Mouse (Mus musculus) C2C12 (cell line): ENCODE results near the gene Racgap1. TPM values are rescaled to one million over a fixed set of nuclear protein-coding genes. Genes with fewer than 3 reads are reported as not detected.

Source experiments
- H3K27me3 ChIP-seq: one replicate; pipeline ENCODE4 v1.6.1; 2011; ENCODE audit not compliant: control insufficient read depth, insufficient read depth, insufficient read length
- H3K36me3 ChIP-seq: one replicate; pipeline ENCODE4 v1.6.1; 2011; ENCODE audit not compliant: control insufficient read depth, insufficient read depth
- H3K4me3 ChIP-seq: one replicate; pipeline ENCODE4 v1.5.1; 2011; ENCODE audit warnings: mild to moderate bottlenecking, control low read depth; ENCODE audit not compliant: poor library complexity, insufficient read depth, severe bottlenecking
- H3K79me2 ChIP-seq: one replicate; pipeline ENCODE4 v1.6.1; 2011; ENCODE audit not compliant: control insufficient read depth, insufficient read depth
- H3K79me3 ChIP-seq: one replicate; pipeline ENCODE4 v1.6.1; 2011; ENCODE audit warnings: low read depth, control low read depth
- H3ac ChIP-seq: one replicate; pipeline ENCODE3; 2011; ENCODE audit warnings: low read depth; ENCODE audit not compliant: control insufficient read depth, insufficient read length
- CEBPB ChIP-seq: IDR thresholded peaks from one replicate; pipeline ENCODE4 v1.6.1; 2011; ENCODE audit warnings: low read depth, mild to moderate bottlenecking, control low read depth, moderate library complexity
- CTCF ChIP-seq: IDR thresholded peaks from one replicate; pipeline ENCODE4 v1.5.1; 2011; ENCODE audit not compliant: control insufficient read depth, insufficient read depth, insufficient read length
- FOSL1 ChIP-seq: IDR thresholded peaks from one replicate; pipeline ENCODE4 v1.8.0; 2011; ENCODE audit warnings: mild to moderate bottlenecking, low read length; ENCODE audit not compliant: poor library complexity, insufficient read depth, severe bottlenecking
- MAX ChIP-seq: IDR thresholded peaks from one replicate; pipeline ENCODE4 v1.6.1; 2011; ENCODE audit warnings: mild to moderate bottlenecking, control low read depth
- MYOD1 ChIP-seq: IDR thresholded peaks from one replicate; pipeline ENCODE4 v1.6.1; 2011; ENCODE audit warnings: low read depth; ENCODE audit not compliant: control insufficient read depth, insufficient read length
- MYOG ChIP-seq: IDR thresholded peaks from one replicate; pipeline ENCODE4 v1.6.1; 2011; ENCODE audit not compliant: control insufficient read depth, insufficient read length; ENCODE audit errors: extremely low read depth
- USF1 ChIP-seq: IDR thresholded peaks from one replicate; pipeline ENCODE4 v1.6.1; 2011; ENCODE audit warnings: low read depth, mild to moderate bottlenecking, control low read depth, moderate library complexity
- polyA plus RNA-seq: library from polyadenylated mRNA; unstranded; fragments of >200 nt; fragmentation: generic; extraction: Trizol; gene quantifications from one replicate; pipeline ENCODE4 v1.2.1, GENCODE M21; 2012; ENCODE audit warnings: missing spikeins

Racgap1 gene
- polyA plus RNA-seq, 1 experiment = 175 TPM

DNA sequence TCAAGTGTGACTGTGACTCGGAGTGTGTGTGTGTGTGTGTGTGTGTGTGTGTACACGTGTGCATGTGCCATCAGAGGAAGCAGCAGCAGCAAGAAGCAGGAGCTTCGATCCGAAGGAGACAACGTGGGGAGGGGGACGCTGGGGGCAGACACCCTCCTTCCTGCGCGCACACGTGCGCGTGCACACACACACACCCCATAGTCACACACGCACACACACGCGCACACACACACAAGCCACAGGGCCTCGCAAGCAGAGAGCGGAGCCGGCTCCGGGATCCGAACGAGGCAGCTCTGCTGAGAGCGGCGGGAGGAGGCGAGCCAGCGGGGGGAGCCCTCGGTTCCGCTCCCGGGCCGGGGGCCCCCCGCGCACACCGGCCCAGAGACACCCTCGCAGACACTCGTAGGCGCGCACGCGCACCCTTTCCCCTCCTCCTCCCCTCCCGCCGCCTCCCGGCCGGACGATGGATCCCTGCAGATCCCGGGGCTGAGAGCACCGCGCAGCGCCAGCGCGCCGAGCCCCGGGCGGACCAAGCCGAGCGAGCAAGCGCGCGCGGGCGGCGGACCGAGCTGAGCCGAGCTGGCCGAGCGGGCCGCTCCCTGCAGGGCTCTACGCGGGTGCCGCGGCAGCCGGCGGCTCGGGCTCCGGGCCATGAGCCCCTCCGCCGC is 18.8 kb upstream of the Racgap1 start, which contains the start of gene Asic1:
Gene Asic1 (plus strand): TSS at position 215 of the 668 bp plus-strand sequence.
- H3K79me3 ChIP-seq = no peaks in the 10 kb centered on the region
- TF ChIP-seq CTCF (no peak), FOSL1 (no peak)
- peaks cover 54% of the 10 kb centered on the region for H3K27me3 ChIP-seq
- no peaks in the 10 kb centered on the region for H3K79me2 ChIP-seq
- no peaks in the 10 kb centered on the region for H3K36me3 ChIP-seq
- H3K4me3 ChIP-seq = no peak within 1 kb of the TSS
- peak within 1 kb of the TSS; percentile 21 for H3ac ChIP-seq

DNA sequence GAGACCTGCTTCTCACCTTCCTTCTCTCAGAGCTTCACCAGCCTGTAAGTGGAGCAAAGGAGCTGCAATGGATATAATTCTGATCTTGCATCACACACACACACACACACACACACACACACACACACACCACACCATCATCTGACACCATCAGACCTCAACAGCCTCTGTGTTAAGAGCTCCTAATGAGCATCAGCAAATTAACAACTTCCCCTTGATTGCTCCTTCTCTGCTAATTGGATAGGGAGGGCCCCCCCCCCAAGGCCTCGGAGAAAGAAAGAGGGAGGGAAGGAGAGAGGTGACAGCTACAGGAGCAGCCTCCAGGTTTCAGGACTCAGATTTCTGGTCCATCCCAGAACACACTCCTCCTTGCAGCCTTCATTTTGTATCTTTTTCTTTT is 17.9 kb upstream of the Racgap1 start:
- no peak for TF ChIP-seq CEBPB
- TF ChIP-seq USF1 = no peak
- TF ChIP-seq FOSL1 = no peak
- Histone ChIP-seq H3K79me2 (no peaks in the 10 kb centered on the region), H3K27me3 (peaks cover 51% of the 10 kb centered on the region), H3K4me3 (no peak overlapping the region), H3K79me3 (no peaks in the 10 kb centered on the region), H3ac (no peak overlapping the region), H3K36me3 (no peaks in the 10 kb centered on the region)

DNA sequence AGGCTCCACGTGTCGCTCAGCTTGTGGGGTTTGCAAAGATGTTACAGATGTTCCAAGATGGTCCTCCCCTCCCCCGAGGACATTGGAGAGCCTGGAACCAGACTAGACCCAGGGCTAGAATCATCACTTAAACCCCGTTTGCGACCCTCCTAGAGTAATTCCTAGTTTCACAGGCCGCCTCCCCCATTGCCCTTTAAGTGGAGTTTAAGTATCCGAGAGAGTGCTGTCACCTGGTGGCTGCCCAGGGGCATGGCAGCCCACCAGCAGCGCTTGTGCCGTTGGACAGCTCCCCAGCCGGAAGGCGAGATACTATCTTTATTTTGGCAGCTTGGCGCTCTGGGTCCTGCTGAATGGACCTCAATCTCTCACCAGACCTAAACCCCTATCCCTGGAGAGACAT is 17.4 kb upstream of the Racgap1 start:
- H3K79me2 ChIP-seq = no peaks in the 10 kb centered on the region
- H3K36me3 ChIP-seq = no peaks in the 10 kb centered on the region
- H3K4me3 ChIP-seq = no peak overlapping the region
- H3K79me3 ChIP-seq = no peaks in the 10 kb centered on the region
- peaks cover 50% of the 10 kb centered on the region for H3K27me3 ChIP-seq
- TF ChIP-seq CTCF (peak; percentile 98), MAX (no peak)
- no peak overlapping the region for H3ac ChIP-seq

DNA sequence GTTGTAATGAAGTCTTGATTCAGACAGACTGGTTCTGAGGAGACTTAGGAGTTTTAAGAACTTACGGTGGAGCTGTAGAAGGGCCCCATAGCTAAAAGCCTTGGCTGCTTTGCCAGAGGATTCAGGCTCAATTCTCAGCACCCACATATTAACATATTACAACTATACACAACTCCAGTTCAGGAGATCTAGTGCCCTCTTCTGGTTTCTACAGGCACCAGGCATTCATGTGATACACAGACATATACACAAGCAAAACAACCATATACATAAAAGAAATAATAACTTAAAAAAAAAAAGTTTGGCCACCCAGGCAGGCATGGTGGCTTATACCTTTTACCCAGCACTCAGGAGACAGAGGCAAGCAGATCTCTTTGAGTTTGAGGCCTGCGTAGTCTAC is 16.1 kb upstream of the Racgap1 start:
- Histone ChIP-seq H3K79me3 (no peaks in the 10 kb centered on the region), H3K79me2 (no peaks in the 10 kb centered on the region), H3K27me3 (peaks cover 37% of the 10 kb centered on the region), H3ac (no peak overlapping the region), H3K36me3 (no peaks in the 10 kb centered on the region), H3K4me3 (no peak overlapping the region)
- TF ChIP-seq MAX (no peak), CTCF (no peak), CEBPB (no peak), FOSL1 (no peak), MYOD1 (no peak), USF1 (no peak), MYOG (no peak)

DNA sequence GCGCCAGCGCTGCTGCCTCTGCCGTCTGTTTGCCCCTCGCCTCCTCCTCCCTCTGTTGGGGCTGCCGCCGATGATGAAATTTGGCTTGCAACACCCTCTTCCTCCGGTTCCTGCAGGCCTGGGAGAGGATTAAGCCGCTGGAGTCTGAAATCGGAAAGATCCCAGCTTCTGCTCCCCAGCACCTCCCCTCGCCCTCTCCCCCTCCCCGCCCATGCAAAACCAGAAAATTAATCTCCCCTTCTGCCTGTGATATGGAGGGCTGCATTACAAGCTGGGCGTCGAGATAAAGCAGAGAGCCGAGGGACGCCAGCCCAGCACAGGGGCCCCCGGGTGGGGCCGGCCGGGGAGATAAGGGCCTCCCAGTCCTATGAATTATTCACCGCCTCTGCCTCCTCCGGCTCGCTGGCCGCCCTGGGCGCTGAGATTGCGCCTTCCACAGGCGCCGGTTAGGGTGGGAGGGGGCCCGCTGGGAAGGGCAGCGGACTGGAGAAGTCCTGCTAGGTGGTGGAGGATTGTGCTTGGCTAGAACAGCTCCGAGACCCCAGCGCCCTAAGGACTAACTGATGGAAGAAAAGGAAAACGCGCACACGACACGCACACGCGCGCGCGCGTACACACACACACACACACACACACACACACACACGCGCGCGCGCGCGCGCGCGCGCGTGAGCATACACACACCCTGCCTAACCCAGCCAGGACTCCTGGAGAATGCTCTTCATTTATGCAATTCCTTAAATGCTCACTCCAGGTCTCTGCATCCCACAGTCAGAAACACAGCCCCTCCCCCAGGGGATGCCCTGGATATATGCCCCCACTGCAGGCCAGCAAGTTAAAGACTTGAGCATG is 13.4 kb upstream of the Racgap1 start:
- H3K36me3 ChIP-seq = no peaks in the 10 kb centered on the region
- peaks cover 10% of the 10 kb centered on the region for H3K27me3 ChIP-seq
- no peak for TF ChIP-seq MAX
- no peak for TF ChIP-seq FOSL1
- TF ChIP-seq CEBPB = peak; percentile 72

DNA sequence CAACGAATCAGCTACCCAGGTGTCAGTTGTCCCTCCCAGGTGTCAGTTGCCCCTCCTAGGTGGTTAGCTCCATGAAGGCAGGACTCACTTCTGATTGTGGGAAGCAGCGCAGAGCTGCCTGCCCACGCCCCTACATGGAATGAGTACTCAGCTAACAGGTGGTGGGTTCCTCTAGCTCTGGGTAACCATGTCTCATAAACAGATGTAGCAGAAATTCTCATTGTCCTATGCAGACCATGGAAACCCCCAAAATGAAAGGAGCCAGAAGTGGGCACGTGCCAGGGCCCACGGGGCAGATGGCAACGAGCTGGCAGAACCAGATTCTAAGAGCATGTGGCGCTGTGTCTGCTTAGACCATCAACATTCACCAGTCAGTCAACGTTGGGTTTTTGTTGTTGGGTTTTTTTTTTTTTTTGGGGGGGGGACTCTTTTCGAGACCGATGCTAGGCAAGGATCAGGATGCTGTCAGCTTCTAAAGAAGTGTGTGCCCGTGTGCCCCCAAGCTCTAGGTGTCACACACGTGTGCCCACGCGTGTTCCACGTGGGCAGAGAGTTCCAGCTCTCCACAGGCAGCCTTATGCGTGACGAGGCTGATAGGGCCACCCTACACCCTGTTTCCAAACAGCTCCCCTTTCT is 12.6 kb upstream of the Racgap1 start:
- Histone ChIP-seq H3K4me3 (no peak overlapping the region), H3K27me3 (peaks cover 9% of the 10 kb centered on the region), H3K36me3 (no peaks in the 10 kb centered on the region), H3K79me2 (no peaks in the 10 kb centered on the region), H3K79me3 (no peaks in the 10 kb centered on the region), H3ac (peak overlapping the region; percentile 3)
- TF ChIP-seq MAX (peak; percentile 14), MYOD1 (no peak), FOSL1 (no peak)

More for the DNA sequence above, 13.4 kb upstream of the Racgap1 start:
- H3K79me3 ChIP-seq = no peaks in the 10 kb centered on the region
- peak overlapping the region; percentile 12 for H3K4me3 ChIP-seq
- H3ac ChIP-seq = peak overlapping the region; percentile 3
- no peaks in the 10 kb centered on the region for H3K79me2 ChIP-seq
